Mouse (Mus musculus) left cerebral cortex, adult 18-20 months (tissue): ENCODE measurements around the gene Rpa3. TPM values are rescaled to one million over a fixed set of nuclear protein-coding genes. Genes with fewer than 3 reads are reported as not detected.
A peak's percentile ranks its signal among the peaks of the same experiment; 100 is the strongest.

Experiments used
- DNase-seq, 2 experiments: peaks; one replicate each; pipeline ENCODE4 v3.0.0; 2021 to 2022; ENCODE audit warnings: low spot score in 2 of 2, mixed read lengths in 1 of 2
- long read RNA-seq, 2 experiments: library from polyadenylated mRNA; stranded (forward); transcript quantifications; one replicate each; pipeline ENCODE4 v2.0.0; 2021
- total RNA-seq, 2 experiments: library from RNA; stranded (reverse); gene quantifications; 2 replicates each; pipeline ENCODE4 v1.2.3; 2021

Gene Rpa3
- total RNA-seq = 10 to 100 TPM; 16.1 to 16.2 TPM
- long read RNA-seq, experiment 1, transcript Rpa3-201 (4 exons, 670 nt) = major isoform, 19 of 27 reads
- long read RNA-seq, experiment 1, partial matches to known transcripts = 0 of 27 reads
- long read RNA-seq, experiment 1, other reads (novel, unspliced or antisense) = 6 of 27 reads
- long read RNA-seq, experiment 2, transcript Rpa3-201 (4 exons, 670 nt) = major isoform, 20 of 25 reads
- long read RNA-seq, experiment 2, partial matches to known transcripts = 1 of 25 reads
- long read RNA-seq, experiment 2, other reads (novel, unspliced or antisense) = 4 of 25 reads

DNA sequence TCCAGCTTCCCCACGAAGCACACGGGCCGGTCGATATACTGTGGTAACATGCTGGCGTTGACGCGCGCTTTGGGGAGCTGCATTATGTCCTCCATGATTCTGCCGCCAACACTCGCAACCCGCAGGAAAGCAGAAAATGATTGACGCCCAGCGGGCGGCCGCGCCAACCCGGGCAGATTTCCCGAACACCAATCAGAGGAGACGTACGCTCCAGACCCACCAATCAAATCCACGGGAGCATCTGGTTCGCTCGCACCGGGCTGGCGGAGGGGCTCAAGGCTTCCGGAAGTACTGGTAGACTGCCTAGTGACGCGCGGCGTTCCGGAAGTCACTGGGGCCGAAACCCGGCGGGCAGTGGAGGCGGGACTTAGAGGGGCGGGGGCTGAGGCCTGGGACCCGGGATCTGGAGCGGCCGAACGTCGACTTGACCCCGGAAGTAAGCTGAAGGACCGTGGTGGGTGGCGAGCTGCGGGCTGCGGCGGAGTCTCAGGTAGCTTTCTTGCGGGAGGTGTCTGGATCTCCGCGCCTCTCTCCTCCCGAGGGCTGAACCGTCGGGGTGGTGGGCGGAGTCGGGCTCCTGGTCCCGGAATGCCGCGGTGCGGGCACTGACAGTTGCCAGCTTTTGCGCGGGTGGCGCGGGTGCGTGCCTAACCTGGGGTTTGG is at the start of gene Rpa3, which contains the start of the genes Umad1 and Gm45062:
Gene Rpa3, minus strand, starts transcription at position 170 of the 663 bp plus-strand sequence.
Gene Umad1, plus strand, starts transcription at position 285 of the 663 bp plus-strand sequence.
Gene Gm45062, plus strand, starts transcription at position 447 of the 663 bp plus-strand sequence.
- DNase-seq = peak; percentile 97 to 98

DNA sequence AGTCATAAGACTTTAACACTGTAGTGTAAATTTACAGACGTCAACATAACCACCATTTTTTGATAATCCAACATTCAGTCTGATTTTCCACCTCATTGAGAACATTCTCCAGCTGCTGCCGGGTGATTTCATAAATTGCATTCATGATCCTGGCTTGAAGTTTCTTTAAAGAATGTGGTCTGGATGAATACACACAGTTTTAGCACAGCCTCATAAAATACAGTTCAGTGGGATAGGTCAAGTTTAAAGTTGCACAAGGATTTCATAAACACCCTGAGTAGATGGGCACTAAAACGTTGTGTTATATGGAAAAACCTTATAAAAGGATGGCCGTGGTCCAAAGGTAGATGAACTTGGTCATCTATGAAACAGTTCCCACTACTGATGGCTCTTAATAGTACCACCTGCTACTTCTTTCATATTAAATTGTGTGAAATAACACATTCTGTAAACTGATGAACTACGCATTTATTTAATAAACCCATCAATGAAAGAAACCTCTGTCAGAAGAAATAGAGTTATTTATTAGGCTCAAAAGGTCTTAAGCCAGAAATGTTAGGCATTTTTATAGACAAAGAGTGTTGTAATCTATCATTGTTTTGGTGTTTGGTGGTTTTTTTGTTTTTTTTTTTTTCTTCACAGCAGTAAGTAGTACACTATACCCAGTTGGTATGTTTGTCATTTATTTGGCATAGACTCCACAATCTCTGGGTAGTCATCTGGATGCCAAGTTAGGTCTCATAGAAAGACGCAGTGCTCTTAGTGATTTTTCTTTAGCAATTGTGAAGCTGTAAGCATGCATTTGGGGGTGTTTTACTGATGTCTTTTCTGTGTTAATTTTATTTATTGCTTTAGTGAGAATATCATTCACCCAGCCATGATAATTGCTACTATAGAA is 49.2 kb upstream of the Rpa3 start:
- DNase-seq = no peak

DNA sequence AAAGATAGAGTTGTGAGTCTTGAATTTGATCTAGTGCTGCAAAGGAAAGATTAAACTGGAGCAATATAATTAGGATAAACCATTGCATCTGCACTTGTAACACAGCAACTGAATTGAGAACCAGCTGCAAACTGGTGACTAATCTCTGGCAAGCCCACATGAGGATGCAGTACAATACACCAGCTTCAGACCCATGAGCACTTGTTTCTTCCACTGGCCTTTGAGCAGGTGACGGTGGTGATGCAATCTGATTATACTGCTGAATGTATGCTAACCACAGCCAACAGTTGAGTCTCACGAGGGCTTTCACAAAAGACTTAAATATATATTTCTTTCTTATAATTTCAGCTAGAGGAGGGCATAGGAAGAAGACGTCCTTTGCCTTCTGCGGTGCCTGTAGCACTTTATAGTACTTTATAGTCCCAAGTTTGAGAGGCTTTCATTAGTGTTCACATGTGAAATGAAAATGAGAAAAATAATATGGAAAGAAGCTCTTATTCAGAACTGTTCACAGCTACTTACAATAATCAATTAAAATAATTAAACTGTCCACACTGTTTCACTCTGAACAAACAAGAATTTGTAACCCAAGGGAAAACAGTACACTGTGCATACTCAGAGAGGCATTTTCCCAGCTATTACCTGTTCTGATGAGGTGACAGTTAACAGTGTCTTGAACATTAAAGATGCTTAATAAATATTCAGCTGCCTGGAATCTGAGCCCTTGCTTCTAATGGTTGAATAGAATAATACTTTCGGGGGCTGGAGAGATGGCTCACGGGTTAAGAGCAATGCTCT is 40.3 kb upstream of the Rpa3 start:
- DNase-seq = no peak

DNA sequence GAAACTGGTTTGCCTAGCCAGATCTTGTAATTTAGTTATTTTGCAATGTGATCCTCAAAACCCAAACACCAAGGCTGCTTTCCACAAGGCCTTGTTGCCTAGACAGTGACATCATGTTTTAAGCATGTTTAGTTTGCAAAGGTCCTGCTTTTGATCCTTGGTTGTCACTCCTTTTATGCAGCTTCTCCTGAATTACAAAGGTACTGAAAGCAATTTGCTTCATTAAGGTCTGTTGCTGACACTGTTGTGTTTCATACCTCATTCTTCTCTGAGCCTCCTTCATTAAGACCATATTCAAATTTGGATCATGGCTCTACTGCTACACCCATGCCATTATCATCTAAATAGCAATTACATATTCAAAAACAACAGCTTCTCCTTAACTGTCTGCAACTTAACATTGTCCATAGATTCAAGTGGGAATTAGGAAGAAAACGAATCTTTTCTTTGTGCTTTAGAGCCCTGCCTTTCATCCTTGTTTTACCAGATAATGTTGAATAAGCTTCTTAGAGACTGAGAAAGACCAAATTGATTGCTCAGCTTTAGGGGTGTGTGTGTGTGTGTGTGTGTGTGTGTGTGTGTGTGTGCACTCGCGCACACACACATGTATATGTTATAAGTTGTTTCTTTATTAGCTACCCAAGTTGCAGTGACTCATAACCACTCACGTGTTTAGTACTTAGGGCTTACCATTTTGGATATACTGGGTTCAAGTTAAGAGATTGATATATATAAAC is 35.2 kb upstream of the Rpa3 start:
- no peak for DNase-seq

DNA sequence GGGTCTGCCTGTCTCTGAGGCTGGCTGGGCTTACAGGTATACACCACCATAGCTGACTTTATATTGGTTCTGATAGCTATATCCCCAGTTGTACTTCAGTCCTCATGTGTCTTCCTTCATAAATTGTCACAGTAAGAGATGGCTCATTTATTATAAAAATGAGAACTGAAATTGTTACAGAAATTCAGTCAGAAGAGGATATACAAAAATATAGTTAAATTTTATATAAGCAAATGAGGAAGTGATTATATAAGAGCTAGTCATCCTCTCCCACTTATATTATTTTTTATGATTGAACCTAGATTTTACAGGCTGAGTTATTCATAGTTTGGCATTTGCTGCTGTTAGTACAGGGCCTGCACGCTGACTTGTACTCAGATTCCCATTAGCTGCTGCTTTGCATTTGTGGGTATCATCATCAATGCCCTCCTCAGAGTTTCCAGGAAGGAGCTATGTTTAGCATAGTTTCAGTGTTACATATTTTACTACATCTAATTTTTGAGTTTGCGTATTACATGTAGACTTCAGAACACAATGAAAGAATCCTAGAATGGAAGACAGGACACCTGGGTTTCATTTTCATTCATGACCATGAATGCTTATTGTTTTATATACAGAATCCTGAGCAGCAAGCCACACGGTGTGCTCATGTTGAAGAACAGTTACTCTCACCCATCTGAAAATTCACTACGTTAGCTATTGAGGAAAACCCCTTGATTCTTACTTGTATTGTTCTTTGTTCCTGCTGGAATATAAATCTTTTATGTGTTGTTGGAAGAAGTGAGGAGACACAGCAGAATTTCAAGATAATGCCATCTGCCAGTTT is 30.0 kb upstream of the Rpa3 start:
- no peak for DNase-seq

DNA sequence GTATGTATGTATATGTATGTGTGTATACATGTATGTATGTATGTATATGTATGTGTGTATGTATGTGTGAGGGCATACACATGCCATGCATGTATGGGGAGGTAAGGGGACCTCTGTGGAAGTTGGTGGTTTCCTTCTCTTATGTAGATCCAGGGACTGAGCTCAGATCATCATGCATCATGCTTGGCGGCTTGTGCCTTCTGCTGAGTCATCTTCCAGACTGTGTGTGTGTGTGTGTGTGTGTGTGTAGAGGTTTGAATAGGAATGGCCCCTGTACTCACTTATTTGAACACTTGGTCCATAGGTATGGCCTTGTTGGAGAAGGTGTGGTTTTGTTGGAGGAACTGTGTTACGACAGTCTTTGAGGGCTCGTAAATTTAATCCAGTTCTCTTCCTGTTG is 27.2 kb upstream of the Rpa3 start:
- DNase-seq = no peak

DNA sequence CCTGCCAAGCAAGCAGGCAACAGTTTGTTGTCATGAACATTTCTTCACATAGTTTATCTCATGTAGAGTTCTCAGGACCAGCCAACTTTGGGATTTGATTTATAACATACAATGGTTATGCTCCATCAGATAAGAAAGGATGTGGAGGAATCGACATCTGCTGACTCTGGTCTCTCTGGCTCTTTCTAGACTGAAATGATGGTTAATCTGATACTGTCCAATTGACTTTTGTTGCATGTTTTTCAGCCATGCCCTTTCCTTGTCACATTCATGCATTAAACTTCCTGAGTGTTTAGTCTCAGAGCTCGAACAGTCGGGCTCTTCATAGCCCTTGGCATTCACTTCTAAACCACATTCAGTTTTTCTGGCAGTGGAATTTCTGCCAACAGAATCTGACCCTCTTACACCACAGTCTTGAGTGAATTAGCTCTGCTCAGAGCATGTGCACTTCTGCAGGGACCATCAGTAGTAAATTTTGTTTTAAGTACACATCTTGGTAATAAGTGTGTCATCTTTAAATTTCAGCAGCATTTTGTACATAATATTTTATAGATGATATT is 26.5 kb upstream of the Rpa3 start:
- DNase-seq = no peak

DNA sequence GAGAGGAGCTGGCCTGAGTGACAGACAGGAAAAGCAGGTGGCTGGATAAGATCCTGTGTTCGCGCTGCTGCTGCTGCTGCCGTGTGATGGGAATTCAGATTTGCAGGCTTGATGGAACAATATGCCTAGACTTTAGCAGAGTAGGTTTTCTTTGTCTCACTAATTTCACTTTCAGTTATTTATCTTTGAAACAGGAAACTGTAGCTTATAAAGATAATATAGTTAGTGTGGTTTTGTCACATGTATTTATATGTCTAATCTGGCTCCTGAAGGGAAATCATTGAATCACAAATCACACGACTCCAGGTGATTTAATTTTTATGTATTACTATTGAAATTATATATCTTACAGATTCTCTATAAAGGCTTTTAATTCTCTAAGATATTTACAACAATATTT is 24.3 kb upstream of the Rpa3 start:
- DNase-seq = no peak

DNA sequence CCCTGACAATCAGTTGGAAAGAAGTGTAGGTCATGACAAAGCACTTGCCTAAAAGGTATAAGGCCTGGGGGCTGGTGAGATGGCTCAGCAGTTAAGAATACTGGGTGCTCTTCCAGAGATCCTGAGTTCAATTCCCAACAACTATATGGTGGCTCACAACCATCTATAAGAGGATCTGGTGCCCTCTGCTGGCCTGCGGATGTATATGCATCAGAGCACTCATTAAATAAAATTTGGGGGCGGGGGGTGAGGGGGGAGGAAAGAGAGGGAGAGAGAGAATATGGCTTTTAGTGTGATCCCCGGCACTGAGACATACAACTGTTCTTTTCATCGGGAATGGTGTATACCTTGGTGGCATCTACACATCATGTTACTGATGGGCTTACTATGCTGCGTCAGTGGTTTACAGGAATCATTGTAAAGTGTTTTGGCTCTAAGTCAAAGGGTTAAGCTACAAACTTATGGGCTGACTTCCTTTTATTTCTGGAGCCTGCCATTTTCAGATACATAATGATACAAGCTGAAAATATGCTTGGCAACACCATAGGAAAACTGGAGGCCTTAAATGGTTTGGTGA is 19.5 kb upstream of the Rpa3 start:
- no peak for DNase-seq

DNA sequence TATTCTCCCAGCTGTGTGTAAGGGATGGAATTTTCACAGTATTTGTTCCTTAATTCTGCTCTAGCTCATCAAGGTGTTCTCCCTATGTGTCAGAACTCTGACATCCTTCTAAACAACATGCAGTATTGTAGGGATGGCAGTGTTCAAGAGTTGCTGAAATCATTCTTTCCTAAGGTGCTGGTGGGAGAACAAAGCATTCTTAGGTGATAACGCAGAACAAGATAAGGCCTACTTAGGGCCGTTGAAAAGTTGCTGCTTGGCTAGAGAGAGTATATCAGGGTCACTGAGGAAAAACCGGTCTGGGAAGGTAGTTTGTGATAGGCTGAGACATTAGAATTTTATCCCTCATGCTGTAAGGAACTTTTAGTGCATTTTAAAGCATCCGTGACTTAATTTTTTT is 17.5 kb upstream of the Rpa3 start:
- no peak for DNase-seq

DNA sequence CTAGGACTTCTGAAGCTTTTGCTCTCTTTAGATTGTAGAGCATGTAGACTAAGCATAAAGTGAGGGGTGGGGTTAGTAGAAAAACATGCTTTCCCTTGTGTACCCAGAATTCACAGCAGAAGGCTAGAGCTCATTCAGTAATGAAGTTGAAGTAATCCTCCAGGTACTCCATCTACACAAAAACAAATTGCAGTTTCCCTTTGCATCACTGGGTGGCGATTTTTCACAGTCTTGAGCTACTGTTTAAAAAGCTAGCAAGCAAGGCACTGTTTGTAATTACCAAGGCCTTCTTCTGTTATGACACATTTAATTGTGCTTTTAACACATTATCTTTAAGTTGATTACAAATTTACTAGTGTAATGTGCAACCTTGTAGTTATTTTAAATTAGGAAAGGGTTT is 16.1 kb upstream of the Rpa3 start:
- peak; percentile 77 to 81 for DNase-seq

DNA sequence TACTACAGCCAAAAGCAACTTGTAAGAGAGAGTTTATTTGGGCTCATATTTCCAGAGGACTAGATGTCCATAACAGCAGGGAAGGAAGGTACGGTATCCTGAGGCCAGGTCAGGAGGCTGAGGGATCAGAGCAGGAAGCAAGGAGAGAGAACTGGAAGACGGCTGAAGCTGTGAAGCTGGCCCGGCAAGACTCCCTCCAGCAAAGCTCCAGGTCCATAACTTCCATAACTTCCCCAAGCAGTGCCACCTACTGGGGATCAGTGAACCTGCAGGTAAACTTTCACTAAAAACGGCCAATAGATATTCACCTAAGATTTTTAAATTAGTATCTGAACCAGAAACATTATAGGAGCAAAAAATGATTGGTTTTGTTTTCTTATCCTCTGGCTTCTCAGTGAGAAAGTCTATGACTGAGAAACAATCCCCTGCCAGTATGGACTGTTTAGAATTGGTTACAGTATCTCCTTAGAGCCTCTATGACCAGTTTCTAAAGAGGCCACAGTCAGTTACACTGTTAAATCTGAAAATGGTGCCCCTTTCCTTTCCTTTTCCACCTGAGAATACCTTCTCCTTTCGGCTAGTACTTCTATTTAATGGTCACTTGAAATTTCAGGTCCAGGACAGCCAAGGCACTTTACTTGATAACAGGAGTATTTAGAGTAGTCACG is 15.5 kb upstream of the Rpa3 start:
- peak; percentile 24 to 50 for DNase-seq

DNA sequence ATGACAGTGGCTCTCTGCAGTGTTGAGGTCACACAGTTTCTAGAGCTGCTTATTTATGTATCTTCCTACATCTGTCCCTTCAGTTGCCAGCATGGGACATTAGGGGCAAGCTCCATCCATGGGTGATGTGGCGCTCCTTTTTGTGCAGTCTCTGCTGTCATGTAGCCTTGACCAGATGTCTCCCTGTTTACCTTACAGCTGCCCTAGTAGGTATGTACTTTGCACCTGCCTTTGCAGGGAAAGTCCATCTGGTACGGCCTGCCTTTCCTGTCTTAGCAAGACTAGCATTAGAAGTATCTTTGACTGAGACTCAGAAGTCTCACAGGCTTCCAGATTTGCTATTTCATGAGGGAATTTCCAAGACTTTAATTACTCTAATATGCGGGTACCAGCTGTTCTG is 12.1 kb upstream of the Rpa3 start:
- DNase-seq = no peak

DNA sequence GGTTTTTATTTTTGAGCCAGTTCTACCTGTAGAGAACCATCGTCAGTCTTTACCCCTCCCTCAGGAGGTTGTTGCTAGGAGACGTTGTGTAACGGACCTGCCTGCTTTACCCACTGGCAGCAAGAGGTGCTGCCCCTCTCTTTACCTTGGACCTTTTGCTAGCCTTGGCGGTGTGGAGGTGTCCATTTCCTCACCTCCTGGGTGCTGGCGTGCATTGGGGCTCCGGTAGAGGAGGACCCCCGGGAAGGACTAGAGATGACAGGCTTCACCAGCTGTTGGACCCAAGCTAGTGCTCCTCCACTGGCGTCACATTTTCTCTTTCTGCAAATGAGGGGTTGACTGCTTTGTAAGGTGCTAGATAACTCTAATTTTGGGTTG is 683 bp upstream of the Rpa3 start:
- DNase-seq = no peak

DNA sequence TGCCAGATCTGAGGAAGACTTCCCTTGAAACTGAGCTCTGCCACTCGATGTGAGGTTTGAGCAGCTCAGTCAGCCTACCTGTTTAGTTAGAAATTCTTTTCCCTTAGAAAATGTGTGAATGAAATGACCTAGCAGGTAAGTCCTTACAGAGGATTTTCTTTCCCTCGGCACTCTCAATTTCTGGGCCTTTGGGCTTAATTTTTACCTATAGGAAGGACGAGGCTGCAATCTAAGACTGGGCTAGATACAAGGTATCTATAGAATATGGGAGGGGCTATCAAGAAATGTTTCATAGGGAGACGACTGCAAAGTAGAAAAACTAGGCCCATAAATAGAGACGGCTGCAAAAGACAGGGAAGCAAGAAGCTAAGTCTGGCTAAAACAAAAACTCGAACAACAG is 657 bp downstream of the Rpa3 start:
- DNase-seq = no peak

DNA sequence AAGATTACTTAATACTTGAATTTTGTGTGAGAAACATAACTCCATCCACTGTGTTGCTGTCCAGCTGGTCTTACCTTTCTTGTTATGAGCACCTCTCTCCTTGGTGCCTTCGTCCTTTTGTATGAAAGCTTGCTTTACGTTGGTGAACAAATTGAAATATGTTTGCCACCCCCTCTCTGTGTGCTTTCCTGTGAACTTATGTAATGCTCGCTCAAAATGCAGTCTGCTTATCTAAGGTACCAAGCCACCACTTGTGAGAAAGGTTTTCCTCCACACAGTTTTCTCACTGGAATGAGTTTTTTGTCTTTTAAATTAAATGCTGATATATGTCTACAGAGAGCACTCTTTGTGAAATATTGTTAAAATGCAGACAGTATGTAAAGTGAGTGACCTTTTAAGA is 30.4 kb downstream of the Rpa3 start:
- DNase-seq = no peak

DNA sequence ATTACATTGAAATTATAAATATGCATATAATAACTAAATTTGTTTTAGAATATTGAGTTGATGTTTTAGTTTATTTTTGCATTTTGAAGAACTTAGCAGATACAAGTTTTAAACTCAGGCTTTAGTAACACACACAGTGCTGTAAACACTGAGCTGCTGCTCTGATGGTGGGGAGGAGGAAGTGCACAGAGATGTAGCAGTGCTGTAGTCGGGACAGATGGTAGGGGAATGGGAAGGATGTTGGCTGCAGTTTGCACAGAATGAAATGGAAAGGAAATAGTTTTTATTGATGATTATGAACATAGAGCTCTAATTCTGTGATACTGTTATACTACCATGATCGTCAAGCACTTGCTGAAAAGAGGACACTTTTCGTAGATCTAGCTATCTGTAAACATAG is 31.9 kb downstream of the Rpa3 start:
- DNase-seq = no peak

DNA sequence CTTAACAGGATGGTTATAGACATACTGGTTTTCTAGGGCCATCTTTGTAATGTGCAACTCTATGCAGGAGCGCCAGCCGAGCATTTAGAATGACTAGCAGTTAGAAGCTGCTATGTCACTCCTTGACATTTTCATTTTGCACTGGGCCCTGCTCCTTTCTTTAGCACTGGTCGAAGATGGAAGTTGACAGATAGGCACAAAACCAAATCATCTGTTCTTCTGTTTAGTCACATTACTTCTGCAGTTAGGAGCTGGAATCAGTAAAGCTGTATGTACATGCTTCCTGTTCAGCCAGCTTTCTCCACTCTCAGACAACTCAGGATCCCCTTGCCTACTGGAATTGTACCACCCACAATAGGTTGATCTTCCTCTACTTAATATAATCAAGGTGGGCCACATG is 48.3 kb downstream of the Rpa3 start:
- DNase-seq = no peak
